Mouse (Mus musculus): ENCODE measurements around the gene Smoc2.

DNA sequence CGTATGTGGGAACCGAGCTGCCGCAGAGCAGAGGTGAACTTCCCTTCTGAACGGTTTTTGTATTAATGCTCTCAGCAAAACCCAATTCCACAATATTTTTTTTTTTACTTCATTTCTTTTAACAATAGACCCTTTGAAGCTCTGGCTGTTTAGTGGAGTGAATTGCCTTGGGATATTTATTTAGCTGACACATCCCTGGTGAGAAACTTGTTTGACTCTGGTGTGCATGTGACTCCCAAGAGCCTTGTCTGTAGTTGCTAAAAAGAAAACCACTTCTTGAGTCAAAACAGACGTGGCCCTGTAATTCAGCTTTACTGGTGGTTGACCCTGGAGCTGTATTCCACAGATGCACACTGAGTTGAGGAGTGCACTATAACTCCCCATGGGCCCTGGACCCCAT lies 135.2 kb downstream of the Smoc2 start:
- TF ChIP-seq CTCF (IDR thresholded peaks at IDR 0.05; ENCODE audit: extremely low read depth, insufficient read depth, insufficient read length, insufficient replicate concordance), result no peak
- no peak for TF ChIP-seq POLR2A (IDR thresholded peaks at IDR 0.05; ENCODE audit: low read depth, low read length)

All from spleen, adult 2 months (tissue).